Mouse (Mus musculus): ENCODE results near the gene Pigz. TPM values are rescaled to one million over a fixed set of nuclear protein-coding genes. Genes with fewer than 3 reads are reported as not detected.

The Pigz gene
- polyA plus RNA-seq, 1 experiment = 0.12 TPM

DNA sequence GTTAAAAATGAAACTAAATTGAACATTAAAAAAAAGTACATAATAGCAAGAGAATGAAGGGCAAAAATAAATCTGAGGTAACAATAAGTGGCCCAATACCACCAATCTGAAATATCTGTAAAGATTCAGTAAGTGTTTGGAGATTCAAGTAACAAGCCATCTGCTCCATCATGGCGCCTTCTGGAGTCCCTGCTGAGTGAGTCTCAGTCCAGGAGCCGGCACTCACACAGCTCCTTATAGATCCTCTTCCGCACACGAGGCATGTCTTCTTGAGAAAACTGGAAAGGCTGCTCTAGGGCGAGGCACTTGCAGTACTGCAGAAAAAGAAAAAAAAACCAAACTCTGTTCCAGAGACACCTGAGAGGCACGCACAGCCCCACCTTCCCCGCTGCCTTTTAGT, 29.6 kb downstream of the Pigz start:
- Histone ChIP-seq H3K36me3 (ENCODE audit: control insufficient read depth, insufficient read depth, low read length) (no peaks in the 10 kb centered on the region), H3K27me3 (ENCODE audit: control insufficient read depth, insufficient read depth, low read length) (no peaks in the 10 kb centered on the region), H3K4me1 (ENCODE audit: control insufficient read depth, insufficient read depth, low read length) (no peaks in the 10 kb centered on the region), H3K4me3 (ENCODE audit: control insufficient read depth, low read depth, low read length) (no peak overlapping the region), H3K27ac (ENCODE audit: control insufficient read depth, insufficient read depth, low read depth, low read length) (no peak overlapping the region)
- TF ChIP-seq CTCF (IDR thresholded peaks at IDR 0.05; ENCODE audit: control insufficient read depth, insufficient read depth, insufficient replicate concordance, low read depth, low read length) = no peak
- TF ChIP-seq POLR2A (IDR thresholded peaks at IDR 0.05; ENCODE audit: control insufficient read depth, low read depth, low read length) = no peak

DNA sequence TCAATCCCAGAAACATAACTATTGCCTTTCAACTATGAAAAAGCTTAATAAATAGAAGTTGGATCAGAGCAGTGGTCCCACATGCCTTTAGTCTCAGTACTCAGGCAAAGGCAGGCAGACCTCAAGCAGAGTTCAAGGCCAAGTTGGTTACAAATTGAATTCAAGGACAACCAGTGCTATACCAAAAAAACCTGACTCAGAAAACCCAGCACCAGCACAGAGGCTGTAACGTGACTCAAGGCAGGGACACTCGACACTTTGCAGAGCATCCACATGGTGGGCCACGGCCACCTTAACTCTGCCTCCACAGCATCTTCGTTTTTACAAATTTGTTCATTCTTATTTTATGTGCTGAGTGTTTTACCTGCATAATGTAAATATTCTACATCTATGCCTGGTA, 41.6 kb downstream of the Pigz start:
- H3K27me3 ChIP-seq (ENCODE audit: control insufficient read depth, insufficient read depth, low read length) = no peaks in the 10 kb centered on the region
- no peaks in the 10 kb centered on the region for H3K36me3 ChIP-seq (ENCODE audit: control insufficient read depth, insufficient read depth, low read length)
- TF ChIP-seq CTCF (IDR thresholded peaks at IDR 0.05; ENCODE audit: control insufficient read depth, insufficient read depth, insufficient replicate concordance, low read depth, low read length) (no peak), POLR2A (IDR thresholded peaks at IDR 0.05; ENCODE audit: control insufficient read depth, low read depth, low read length) (no peak)
- H3K4me3 ChIP-seq (ENCODE audit: control insufficient read depth, low read depth, low read length) = no peak overlapping the region
- H3K4me1 ChIP-seq (ENCODE audit: control insufficient read depth, insufficient read depth, low read length) = no peaks in the 10 kb centered on the region; the same call in 1 of the 2 replicates
- H3K27ac ChIP-seq (ENCODE audit: control insufficient read depth, insufficient read depth, low read depth, low read length) = no peak overlapping the region

DNA sequence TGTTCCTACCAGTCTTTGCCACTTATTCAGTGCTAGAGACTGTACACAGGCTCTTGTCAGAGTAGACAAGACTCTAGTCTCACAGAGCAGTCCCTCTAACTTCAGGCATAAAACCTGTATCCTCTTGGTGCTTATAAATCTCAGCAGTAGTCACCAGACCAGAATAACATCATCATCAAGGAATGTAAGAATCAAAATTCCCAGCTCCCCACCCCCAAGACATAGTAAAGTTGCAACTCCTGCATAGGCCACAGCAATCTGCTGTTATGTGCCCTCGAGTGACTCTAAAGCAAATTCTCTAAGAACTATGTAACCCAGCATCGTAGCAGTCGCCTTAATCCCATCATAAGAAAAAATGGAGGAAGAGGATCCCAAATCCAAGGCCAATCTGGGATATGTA, 45.9 kb downstream of the Pigz start:
- Histone ChIP-seq H3K36me3 (ENCODE audit: control insufficient read depth, insufficient read depth, low read length) (no peaks in the 10 kb centered on the region), H3K27me3 (ENCODE audit: control insufficient read depth, insufficient read depth, low read length) (no peaks in the 10 kb centered on the region), H3K27ac (ENCODE audit: control insufficient read depth, insufficient read depth, low read depth, low read length) (no peak overlapping the region), H3K4me1 (ENCODE audit: control insufficient read depth, insufficient read depth, low read length) (no peaks in the 10 kb centered on the region), H3K4me3 (ENCODE audit: control insufficient read depth, low read depth, low read length) (no peak overlapping the region)
- TF ChIP-seq CTCF (IDR thresholded peaks at IDR 0.05; ENCODE audit: control insufficient read depth, insufficient read depth, insufficient replicate concordance, low read depth, low read length) = no peak
- TF ChIP-seq POLR2A (IDR thresholded peaks at IDR 0.05; ENCODE audit: control insufficient read depth, low read depth, low read length) = no peak

DNA sequence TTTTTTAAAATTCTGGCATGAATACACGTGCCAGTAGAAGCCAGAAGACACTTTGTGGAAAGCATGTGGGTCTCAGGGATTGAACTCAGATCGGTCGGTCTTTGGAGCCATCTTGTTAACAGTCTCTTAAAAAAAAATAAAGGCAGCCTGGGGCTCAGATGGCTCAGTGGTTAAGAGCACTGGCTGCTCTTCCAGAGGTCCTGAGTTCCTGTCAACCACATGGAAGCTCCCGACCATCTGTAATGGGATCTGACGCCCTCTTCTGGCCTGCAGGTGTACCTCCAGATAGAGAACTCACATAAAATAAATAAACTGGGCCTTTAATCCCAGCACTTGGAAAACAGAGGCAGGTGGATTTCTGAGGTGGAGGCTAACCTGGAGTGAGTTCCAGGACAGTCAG, 47.3 kb downstream of the Pigz start:
- TF ChIP-seq CTCF (IDR thresholded peaks at IDR 0.05; ENCODE audit: control insufficient read depth, insufficient read depth, insufficient replicate concordance, low read depth, low read length) (no peak), POLR2A (IDR thresholded peaks at IDR 0.05; ENCODE audit: control insufficient read depth, low read depth, low read length) (no peak)
- Histone ChIP-seq H3K27me3 (ENCODE audit: control insufficient read depth, insufficient read depth, low read length) (no peaks in the 10 kb centered on the region), H3K4me1 (ENCODE audit: control insufficient read depth, insufficient read depth, low read length) (no peaks in the 10 kb centered on the region), H3K4me3 (ENCODE audit: control insufficient read depth, low read depth, low read length) (no peak overlapping the region), H3K27ac (ENCODE audit: control insufficient read depth, insufficient read depth, low read depth, low read length) (no peak overlapping the region), H3K36me3 (ENCODE audit: control insufficient read depth, insufficient read depth, low read length) (no peaks in the 10 kb centered on the region)

DNA sequence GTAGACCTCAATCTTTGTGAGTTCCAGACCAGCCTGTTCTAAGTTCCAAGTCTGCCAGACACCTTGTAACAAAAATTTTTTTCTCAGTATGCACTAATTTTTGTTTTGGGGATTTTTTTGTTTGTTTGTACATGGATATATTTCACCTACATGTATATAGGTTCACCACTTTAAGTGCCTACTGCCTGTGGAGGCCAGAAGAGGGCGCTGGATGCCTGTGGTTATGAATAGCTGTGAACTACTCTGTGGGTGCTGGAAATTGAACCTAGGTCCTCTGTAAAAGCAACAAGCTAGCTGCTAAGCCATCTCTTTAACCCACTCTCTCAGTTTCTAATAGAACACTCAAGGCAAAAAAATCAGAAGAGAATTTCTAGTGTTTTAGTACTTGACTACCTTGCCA, 58.4 kb downstream of the Pigz start:
- no peak for TF ChIP-seq POLR2A (IDR thresholded peaks at IDR 0.05; ENCODE audit: control insufficient read depth, low read depth, low read length)
- Histone ChIP-seq H3K27ac (ENCODE audit: control insufficient read depth, insufficient read depth, low read depth, low read length) (no peak overlapping the region), H3K4me3 (ENCODE audit: control insufficient read depth, low read depth, low read length) (no peak overlapping the region), H3K36me3 (ENCODE audit: control insufficient read depth, insufficient read depth, low read length) (no peaks in the 10 kb centered on the region), H3K4me1 (ENCODE audit: control insufficient read depth, insufficient read depth, low read length) (no peaks in the 10 kb centered on the region), H3K27me3 (ENCODE audit: control insufficient read depth, insufficient read depth, low read length) (no peaks in the 10 kb centered on the region)

DNA sequence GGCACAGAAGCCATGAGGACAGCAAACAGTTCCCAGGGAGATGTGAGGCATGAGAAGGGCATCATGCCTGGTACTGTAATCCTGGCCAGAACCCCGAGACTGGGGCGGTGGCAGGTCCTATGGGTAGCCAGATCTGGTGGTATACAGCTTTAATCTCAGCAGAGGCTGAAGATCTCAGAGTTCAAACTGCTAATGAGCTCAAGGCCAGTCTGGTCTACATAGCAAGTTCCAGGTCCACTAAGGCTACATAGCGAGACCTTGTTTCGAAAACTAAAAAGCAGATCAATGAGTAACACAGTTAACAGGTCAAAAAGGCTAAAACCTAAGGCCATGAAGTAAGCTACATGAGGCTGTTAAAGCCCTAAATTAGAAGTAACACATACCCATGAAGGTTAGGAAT, 59.5 kb downstream of the Pigz start:
- Histone ChIP-seq H3K4me1 (ENCODE audit: control insufficient read depth, insufficient read depth, low read length) (no peaks in the 10 kb centered on the region), H3K4me3 (ENCODE audit: control insufficient read depth, low read depth, low read length) (no peak overlapping the region), H3K27me3 (ENCODE audit: control insufficient read depth, insufficient read depth, low read length) (no peaks in the 10 kb centered on the region), H3K36me3 (ENCODE audit: control insufficient read depth, insufficient read depth, low read length) (no peaks in the 10 kb centered on the region), H3K27ac (ENCODE audit: control insufficient read depth, insufficient read depth, low read depth, low read length) (no peak overlapping the region)
- TF ChIP-seq POLR2A (IDR thresholded peaks at IDR 0.05; ENCODE audit: control insufficient read depth, low read depth, low read length) (no peak), CTCF (IDR thresholded peaks at IDR 0.05; ENCODE audit: control insufficient read depth, insufficient read depth, insufficient replicate concordance, low read depth, low read length) (no peak)

DNA sequence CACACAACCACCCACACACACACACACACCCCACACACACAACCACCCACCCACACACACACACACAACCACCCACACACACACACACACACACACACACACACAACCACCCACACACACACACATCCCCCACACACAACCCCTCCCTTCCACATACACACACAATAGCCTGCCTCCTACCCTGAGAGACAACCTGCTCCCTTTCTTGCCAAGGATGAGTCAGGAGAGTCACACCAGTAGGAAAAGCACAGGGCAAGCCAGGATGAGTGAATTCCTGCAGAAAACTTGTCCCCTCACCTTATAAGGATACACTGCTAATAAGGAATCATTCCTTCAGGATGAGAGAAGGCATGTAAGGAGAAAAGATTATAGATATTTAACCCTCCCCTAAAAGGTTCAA, 60.3 kb downstream of the Pigz start:
- no peaks in the 10 kb centered on the region for H3K27me3 ChIP-seq (ENCODE audit: control insufficient read depth, insufficient read depth, low read length)
- no peak for TF ChIP-seq POLR2A (IDR thresholded peaks at IDR 0.05; ENCODE audit: control insufficient read depth, low read depth, low read length)
- no peak for TF ChIP-seq CTCF (IDR thresholded peaks at IDR 0.05; ENCODE audit: control insufficient read depth, insufficient read depth, insufficient replicate concordance, low read depth, low read length)
- H3K36me3 ChIP-seq (ENCODE audit: control insufficient read depth, insufficient read depth, low read length) = no peaks in the 10 kb centered on the region
- no peak overlapping the region for H3K27ac ChIP-seq (ENCODE audit: control insufficient read depth, insufficient read depth, low read depth, low read length)
- no peak overlapping the region for H3K4me3 ChIP-seq (ENCODE audit: control insufficient read depth, low read depth, low read length)
- no peaks in the 10 kb centered on the region for H3K4me1 ChIP-seq (ENCODE audit: control insufficient read depth, insufficient read depth, low read length)

Other genes with a start within 250 kb of the Pigz start
- gene Meltf, start 55.0 kb upstream of the Pigz start, polyA plus RNA-seq (2012; rRNA removed) = 7.5 and 8.3 TPM in 2 replicates
- 43.6 and 53.7 TPM in 2 replicates for gene 0610012G03Rik, start 14.6 kb downstream of the Pigz start, polyA plus RNA-seq (2012; rRNA removed)
- gene Ncbp2, start 14.7 kb downstream of the Pigz start, polyA plus RNA-seq (2012; rRNA removed) = 25.8 and 32.6 TPM in 2 replicates
- 3.2 and 4.3 TPM in 2 replicates for gene Senp5, start 69.4 kb downstream of the Pigz start, polyA plus RNA-seq (2012; rRNA removed)
- gene Pak2, start 145.5 kb downstream of the Pigz start, polyA plus RNA-seq (2012; rRNA removed) = 6.9 and 7.3 TPM in 2 replicates
- 7.6 and 8.5 TPM in 2 replicates for gene Pigx, start 165.9 kb downstream of the Pigz start, polyA plus RNA-seq (2012; rRNA removed)
- gene Cep19, start 165.9 kb downstream of the Pigz start, polyA plus RNA-seq (2012; rRNA removed) = 33.5 and 33.9 TPM in 2 replicates
- 4.1 and 4.5 TPM in 2 replicates for gene Nrros, start 231.7 kb downstream of the Pigz start, polyA plus RNA-seq (2012; rRNA removed)
- 1.6 and 1.9 TPM in 2 replicates for gene Bex6, start 246.0 kb downstream of the Pigz start, polyA plus RNA-seq (2012; rRNA removed)